Mouse (Mus musculus): ENCODE data around the gene Fxyd2. TPM values are rescaled to one million over a fixed set of nuclear protein-coding genes. Genes with fewer than 3 reads are reported as not detected.

The Fxyd2 gene
- total RNA-seq, 2 experiments from 2014 or later: 6.6 to 7.5 TPM

DNA sequence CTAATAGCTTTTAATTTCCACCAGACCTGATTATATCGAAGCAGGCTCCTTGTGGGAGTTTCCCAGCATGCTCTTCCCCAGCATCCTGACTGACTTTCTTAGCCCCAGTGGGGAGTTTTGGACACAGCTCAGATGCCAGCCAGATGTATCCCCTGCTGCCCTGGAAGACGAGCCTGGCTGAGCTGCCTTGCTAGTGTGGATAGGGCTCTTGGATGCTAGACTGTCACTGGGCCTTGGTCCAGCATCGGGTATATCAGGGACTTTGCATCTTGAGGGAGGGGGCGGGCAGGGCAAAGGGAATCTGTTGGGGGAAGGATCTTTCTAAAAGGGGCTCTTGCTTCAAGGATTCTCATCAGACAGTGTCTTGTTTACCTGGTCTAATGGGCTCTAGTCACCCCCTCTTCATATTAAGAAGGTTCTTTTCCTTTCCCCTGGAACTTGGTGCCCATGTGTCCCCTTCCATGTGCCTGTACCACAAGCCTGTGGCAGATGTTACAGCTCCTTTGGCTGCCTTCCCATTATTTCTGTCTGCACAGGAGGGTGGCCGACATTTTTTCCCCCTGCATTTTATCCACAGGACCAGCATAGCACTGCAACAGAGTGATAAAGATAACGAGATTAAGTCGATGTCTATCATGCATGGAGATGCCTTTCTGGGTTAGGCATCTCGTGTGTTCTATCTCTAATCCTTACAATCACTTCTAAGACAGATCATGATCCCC lies 55.6 kb downstream of the Fxyd2 start:
- DNase-seq (ENCODE audit: low spot score in 2 of 2): no peak
- intact Hi-C loops (cut with DNase I): no loop called here

GRCm38 (mm10) chr9:45457200-45457599 lies 57.7 kb downstream of the Fxyd2 start:
- DNase-seq (ENCODE audit: low spot score in 2 of 2): no peak
- intact Hi-C loops (cut with DNase I): no loop called here

GRCm38 (mm10) chr9:45458363-45458762 lies 58.9 kb downstream of the Fxyd2 start:
- DNase-seq (ENCODE audit: low spot score in 2 of 2): no peak
- intact Hi-C loops (cut with DNase I): no loop called here

Other genes with a start within 250 kb of the Fxyd2 start
- gene BC049352, start 217.7 kb upstream of the Fxyd2 start, total RNA-seq (2021): under 1 TPM; 0.55 to 0.66 TPM
- under 1 TPM in 1 of 2 experiments, not detected in 1; 0.25 TPM for gene Tmprss4, start 195.6 kb upstream of the Fxyd2 start, total RNA-seq (2021)
- gene Il10ra, start 130.5 kb upstream of the Fxyd2 start, total RNA-seq (2021): 1 to 10 TPM; 2.5 to 2.7 TPM
- gene Tmprss13, start 80.6 kb upstream of the Fxyd2 start, total RNA-seq (2021): not detected
- 100 to 1,000 TPM; 158 to 184 TPM for gene Fxyd6, start 29.5 kb upstream of the Fxyd2 start, total RNA-seq (2021)
- gene Dscaml1, start 27.0 kb downstream of the Fxyd2 start, total RNA-seq (2021): 10 to 100 TPM; 41.4 to 44.3 TPM

Data from left cerebral cortex, postnatal 14 days (tissue).